Mouse (Mus musculus) E14TG2a.4 (cell line): ENCODE results near the gene Dusp14.

Experiments
- CTCF ChIP-seq: conservative IDR thresholded peaks from 2 replicates; pipeline ENCODE4 v1.5.1; 2014; ENCODE audit warnings: low read length
- NANOG ChIP-seq: IDR thresholded peaks from 2 replicates; pipeline ENCODE4 v1.6.1; 2014; ENCODE audit warnings: borderline replicate concordance, low read length, mixed read lengths

GRCm38 (mm10) chr11:84044988-84045387, 24.1 kb downstream of the Dusp14 start:
- TF ChIP-seq CTCF (no peak), NANOG (no peak)
